Mouse (Mus musculus) kidney, embryonic 15.5 days (tissue): Measurements from ENCODE around the gene Cd320. TPM values are rescaled to one million over a fixed set of nuclear protein-coding genes. Genes with fewer than 3 reads are reported as not detected.
"Not testable (repeated sequence)": the region's sequence is repeated elsewhere in the genome, so short reads cannot be mapped to it uniquely, and the experiment has no call there.

ENCODE experiments used
- ATAC-seq: fragments of 200-750 bp; cut with Nextera tagmentation; replicated peaks from 2 replicates; pipeline ENCODE4 v1.8.0; 2017; ENCODE audit warnings: moderate TSS enrichment; ENCODE audit not compliant: low FRiP score
- H3K27ac ChIP-seq: fragments of 300-500 bp; sonication (generic); 2 replicates; pipeline ENCODE4 v1.5.1; 2015; ENCODE audit warnings: mild to moderate bottlenecking, inconsistent platforms
- H3K27me3 ChIP-seq: fragments of 300-500 bp; sonication (generic); 2 replicates; pipeline ENCODE4 v1.6.1; 2015; ENCODE audit warnings: inconsistent platforms
- H3K36me3 ChIP-seq: fragments of 300-500 bp; sonication (generic); 2 replicates; pipeline ENCODE4 v1.6.1; 2015; ENCODE audit warnings: inconsistent platforms
- H3K4me1 ChIP-seq: fragments of 300-500 bp; sonication (generic); 2 replicates; pipeline ENCODE4 v1.6.1; 2015; ENCODE audit warnings: inconsistent platforms
- H3K4me2 ChIP-seq: fragments of 300-500 bp; sonication (generic); 2 replicates; pipeline ENCODE4 v1.6.1; 2015; ENCODE audit warnings: moderate library complexity, mild to moderate bottlenecking, inconsistent platforms
- H3K4me3 ChIP-seq: fragments of 300-500 bp; sonication (generic); replicated peaks from 2 replicates; pipeline ENCODE4 v1.5.1; 2015; ENCODE audit warnings: mild to moderate bottlenecking, inconsistent platforms
- H3K9ac ChIP-seq: fragments of 300-500 bp; sonication (generic); 2 replicates; pipeline ENCODE4 v1.6.1; 2015; ENCODE audit warnings: mild to moderate bottlenecking, inconsistent platforms
- H3K9me3 ChIP-seq: fragments of 300-500 bp; sonication (generic); replicated peaks from 2 replicates; pipeline ENCODE4 v1.6.1; 2016; ENCODE audit warnings: inconsistent platforms
- WGBS: fragments of 180-500 bp; shearing (Covaris S2); methylation state at CpG from one replicate; pipeline ENCODE4 v1.1.7; 2015; ENCODE audit warnings: mixed read lengths; 5-methylcytosine and 5-hydroxymethylcytosine counted together
- microRNA-seq: library from miRNA; unstranded; fragments of <30 nt; microRNA quantifications from one replicate; pipeline ENCODE4, GENCODE M21; 2016
- polyA plus RNA-seq: library from polyadenylated mRNA; unstranded; fragments of >200 nt; fragmentation: Nextera tagmentation; extraction: Ambion mirVana; gene quantifications from 2 replicates; pipeline ENCODE4 v1.2.1, GENCODE M21; 2015

The Cd320 gene
- polyA plus RNA-seq, 1 experiment from 2014 or later = 102 TPM

DNA sequence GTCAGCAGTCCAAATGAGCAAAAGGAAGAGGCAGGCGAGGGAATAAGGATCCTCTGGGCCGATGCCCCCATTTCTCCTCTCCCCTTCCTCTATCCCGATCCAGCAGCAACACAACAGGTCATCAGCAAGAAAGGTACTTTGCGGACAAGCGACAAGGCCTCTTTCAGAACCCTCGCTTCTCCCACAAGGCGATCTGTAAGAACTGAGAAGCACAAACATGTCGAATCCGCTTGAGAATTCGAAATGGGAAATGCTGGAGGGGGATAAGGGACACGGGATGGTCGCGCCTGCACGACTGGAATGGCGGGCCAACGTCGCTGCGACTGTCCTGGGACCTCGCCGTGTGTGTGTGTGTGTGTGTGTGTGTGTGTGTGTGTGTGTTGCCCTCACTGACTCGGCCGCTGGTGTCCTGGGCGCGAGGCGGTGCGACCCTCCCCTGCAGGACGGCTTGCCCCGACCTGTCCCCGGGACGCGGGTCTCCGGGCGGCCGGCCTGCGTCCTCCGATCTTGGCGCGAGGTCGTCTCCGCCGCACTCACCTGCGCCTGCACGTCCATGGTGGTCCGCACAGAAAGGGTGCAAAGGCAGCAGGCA lies 47.1 kb downstream of the Cd320 start:
- Histone ChIP-seq H3K4me3 (peak overlapping the region; percentile 71), H3K36me3 (peaks cover 16% of the 10 kb centered on the region), H3K4me1 (peaks cover 18% of the 10 kb centered on the region), H3K9ac (peak overlapping the region; percentile 68), H3K4me2 (peak overlapping the region; percentile 63), H3K27ac (peak overlapping the region; percentile 78)
- under 1% methylated on average over 36 of the region's 44 CpGs for WGBS
- not testable (repeated sequence) for H3K27me3 ChIP-seq, ATAC-seq, H3K9me3 ChIP-seq

DNA sequence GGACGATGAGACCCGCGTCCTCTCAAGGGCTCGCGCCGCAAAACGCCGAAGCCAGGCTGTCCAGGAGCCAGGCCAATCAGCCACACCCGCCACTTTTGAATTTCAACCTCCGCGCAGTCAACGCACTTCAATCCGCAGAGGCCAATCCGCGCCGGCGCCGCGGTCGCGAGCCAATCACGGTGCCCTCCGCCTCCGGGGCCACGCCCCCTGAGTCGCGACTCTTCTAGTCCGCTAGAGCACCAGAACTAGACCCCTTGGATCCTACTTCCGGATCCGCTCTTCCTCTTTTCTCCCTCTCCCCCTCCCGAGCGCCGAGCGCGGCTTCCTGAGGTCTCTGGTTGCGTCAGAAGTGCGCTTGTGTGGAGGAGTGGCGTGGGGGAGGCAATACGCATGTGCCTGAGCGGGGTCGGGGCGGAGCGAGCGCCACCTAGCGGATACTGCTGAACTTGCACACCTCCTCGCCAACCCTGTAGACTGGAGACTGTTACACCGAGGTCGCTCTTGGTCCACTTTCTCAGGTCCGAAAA lies 47.7 kb downstream of the Cd320 start, which contains the start of gene Kifc1:
Gene Kifc1, minus strand, starts transcription at position 129 of the 527 bp plus-strand sequence.
- Histone ChIP-seq H3K36me3 (peaks cover 11% of the 10 kb centered on the region), H3K9me3 (no peaks in the 10 kb centered on the region), H3K27ac (peak within 1 kb of the TSS; percentile 78), H3K4me1 (peaks cover 18% of the 10 kb centered on the region), H3K9ac (peak within 1 kb of the TSS; percentile 68), H3K4me2 (peak within 1 kb of the TSS; percentile 63), H3K4me3 (peak within 1 kb of the TSS; percentile 71), H3K27me3 (no peaks in the 10 kb centered on the region)
- WGBS = under 1% methylated on average over 49 of the region's 49 CpGs
- peak; percentile 99 for ATAC-seq

DNA sequence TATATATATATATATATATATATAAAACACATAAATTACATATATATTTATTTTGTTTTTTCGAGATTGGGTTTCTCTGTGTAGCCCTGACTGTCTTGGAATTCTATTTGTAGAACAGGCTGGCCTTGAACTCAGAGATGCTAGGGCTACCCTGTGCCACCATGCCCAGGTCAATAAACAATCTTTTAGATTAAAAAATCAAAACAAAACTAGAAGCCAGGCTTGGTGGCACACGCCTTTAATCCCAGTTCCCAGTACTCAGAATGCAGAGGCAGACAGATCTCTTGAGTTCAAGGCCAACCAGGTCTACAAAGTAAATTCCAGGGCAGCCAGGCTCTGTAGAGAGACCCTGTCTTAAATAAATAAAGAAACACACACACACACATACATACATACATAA lies 48.5 kb downstream of the Cd320 start:
- peaks cover 3% of the 10 kb centered on the region for H3K36me3 ChIP-seq
- ATAC-seq = no peak
- H3K9ac ChIP-seq = no peak overlapping the region
- H3K9me3 ChIP-seq = no peaks in the 10 kb centered on the region
- no peaks in the 10 kb centered on the region for H3K27me3 ChIP-seq
- H3K27ac ChIP-seq = no peak overlapping the region
- no peak overlapping the region for H3K4me3 ChIP-seq
- 68% methylated on average over 2 of the region's 2 CpGs for WGBS
- no peak overlapping the region for H3K4me2 ChIP-seq
- peaks cover 18% of the 10 kb centered on the region for H3K4me1 ChIP-seq

DNA sequence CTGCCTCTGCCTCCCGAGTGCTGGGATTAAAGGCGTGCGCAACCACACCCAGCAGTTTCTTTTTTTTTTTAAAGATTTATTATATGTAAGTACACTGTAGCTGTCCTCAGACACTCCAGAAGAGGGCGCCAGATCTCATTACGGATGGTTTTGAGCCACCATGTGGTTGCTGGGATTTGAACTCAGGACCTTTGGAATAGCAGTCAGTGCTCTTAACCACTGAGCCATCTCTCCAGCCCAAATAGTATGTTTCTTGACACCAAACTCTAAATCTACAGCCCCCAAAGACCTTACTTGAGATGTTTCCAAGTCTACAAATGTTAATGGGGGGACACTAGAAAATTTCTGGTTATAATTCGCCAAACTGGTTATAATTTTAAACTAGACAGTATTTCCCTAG lies 49.0 kb downstream of the Cd320 start:
- not testable (repeated sequence) for H3K4me3 ChIP-seq, H3K9me3 ChIP-seq, H3K4me2 ChIP-seq, H3K9ac ChIP-seq, H3K27me3 ChIP-seq, H3K27ac ChIP-seq, ATAC-seq, H3K36me3 ChIP-seq
- WGBS = 75% methylated on average over 6 of the region's 6 CpGs
- peaks cover 18% of the 10 kb centered on the region for H3K4me1 ChIP-seq

DNA sequence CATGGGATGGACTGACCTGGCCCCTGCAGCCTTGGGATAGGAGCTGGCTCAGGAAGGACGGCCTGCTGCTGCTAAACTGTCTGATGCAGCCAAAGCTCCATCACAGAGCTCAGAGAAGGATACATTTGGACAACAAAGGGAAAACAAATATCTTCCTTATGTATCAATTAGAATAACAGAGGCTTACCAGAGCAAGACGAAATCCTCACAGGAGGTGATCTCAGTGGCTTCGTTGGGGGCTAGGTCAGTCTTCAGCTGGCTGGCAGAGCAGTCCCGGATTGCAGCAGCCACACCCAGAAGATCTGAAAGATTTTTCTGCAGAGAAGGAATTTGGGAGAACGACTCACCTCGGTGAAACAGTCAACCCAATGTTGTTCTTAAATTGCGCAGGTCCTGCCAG lies 49.5 kb downstream of the Cd320 start:
- Histone ChIP-seq H3K27me3 (no peaks in the 10 kb centered on the region), H3K4me2 (no peak overlapping the region), H3K4me1 (peaks cover 18% of the 10 kb centered on the region), H3K4me3 (no peak overlapping the region), H3K9ac (no peak overlapping the region), H3K9me3 (no peaks in the 10 kb centered on the region), H3K27ac (no peak overlapping the region), H3K36me3 (no peaks in the 10 kb centered on the region)
- WGBS = 33% methylated on average over 7 of the region's 7 CpGs
- ATAC-seq = no peak

DNA sequence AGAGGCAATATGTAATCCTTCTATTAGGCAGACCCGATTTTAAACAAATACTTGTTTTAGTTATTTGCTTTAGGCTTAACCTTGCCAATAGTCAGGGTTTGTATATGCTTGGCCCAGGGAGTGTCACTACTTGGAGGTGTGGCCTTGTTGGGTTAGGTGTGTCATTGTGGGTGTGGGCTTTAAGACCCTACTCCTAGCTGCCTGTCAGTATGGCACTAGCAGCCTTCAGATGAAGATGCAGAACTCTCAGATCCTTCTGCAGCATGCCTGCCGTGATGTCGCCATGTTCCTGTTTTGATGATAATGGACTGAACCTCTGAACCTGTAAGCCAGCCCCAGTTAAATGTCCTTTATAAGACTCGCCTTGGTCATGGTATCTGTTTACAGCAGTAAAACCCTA lies 50.1 kb downstream of the Cd320 start:
- not testable (repeated sequence) for H3K9me3 ChIP-seq, H3K27me3 ChIP-seq, H3K9ac ChIP-seq, ATAC-seq, H3K4me2 ChIP-seq, H3K27ac ChIP-seq, H3K36me3 ChIP-seq, H3K4me3 ChIP-seq
- 80% methylated on average over 4 of the region's 4 CpGs for WGBS
- H3K4me1 ChIP-seq = peaks cover 15% of the 10 kb centered on the region

DNA sequence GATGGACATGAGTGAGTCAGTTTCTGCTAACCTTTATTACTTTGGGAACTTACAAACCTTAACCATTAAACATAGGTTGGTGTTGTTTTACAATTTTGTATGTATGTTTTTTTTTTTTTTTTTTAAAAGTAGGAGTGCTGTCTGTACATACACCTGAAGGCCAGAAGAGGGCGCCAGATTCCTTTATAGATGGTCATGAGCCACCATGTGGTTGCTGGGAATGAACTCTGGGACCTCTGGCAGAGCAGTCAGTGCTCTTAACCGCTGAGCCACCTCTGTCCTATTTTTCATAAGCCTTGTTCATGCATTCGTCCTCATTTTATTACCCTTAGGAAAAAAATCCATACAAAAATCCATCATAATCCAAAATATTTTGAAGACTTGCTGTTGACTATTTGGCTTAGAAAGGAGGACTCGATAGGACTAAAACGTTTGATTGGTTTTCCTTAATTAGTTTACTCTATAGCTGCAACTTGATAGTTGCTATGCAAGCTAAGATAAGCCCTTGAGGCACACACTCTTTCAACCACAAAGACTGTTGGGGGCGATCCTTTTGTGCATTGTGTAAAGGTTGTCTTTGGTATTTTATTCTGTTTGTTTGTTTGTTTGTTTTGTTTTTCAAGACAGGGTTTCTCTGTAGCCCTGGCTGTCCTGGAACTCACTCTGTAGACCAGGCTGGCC lies 54.4 kb downstream of the Cd320 start:
- H3K27ac ChIP-seq = no peak overlapping the region
- H3K9ac ChIP-seq = no peak overlapping the region
- H3K4me2 ChIP-seq = no peak overlapping the region
- WGBS = 42% methylated on average over 6 of the region's 6 CpGs
- no peaks in the 10 kb centered on the region for H3K4me1 ChIP-seq
- no peaks in the 10 kb centered on the region for H3K36me3 ChIP-seq
- no peaks in the 10 kb centered on the region for H3K27me3 ChIP-seq
- no peak overlapping the region for H3K4me3 ChIP-seq
- ATAC-seq = no peak
- no peaks in the 10 kb centered on the region for H3K9me3 ChIP-seq

DNA sequence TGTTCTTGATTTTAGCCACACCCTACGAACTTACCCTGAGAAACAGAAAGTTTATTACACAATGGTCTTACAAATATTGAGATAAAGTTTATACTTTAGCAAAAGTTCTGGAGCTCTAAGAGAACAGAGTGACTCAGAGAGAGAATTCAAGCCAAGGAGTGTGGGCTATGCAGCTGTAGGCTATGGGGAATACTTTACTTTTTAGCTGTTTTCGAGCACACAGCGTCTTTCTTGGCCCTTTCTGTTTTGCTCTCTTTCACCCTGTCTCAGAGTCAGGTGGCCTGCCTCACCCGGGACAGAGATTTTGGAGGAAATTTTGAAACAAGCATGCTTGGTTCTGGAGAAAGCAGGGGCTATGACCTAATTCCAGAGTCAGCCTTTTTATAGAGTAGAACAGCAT lies 55.3 kb downstream of the Cd320 start:
- H3K27ac ChIP-seq, H3K4me3 ChIP-seq, H3K4me2 ChIP-seq, H3K27me3 ChIP-seq, H3K9ac ChIP-seq, H3K4me1 ChIP-seq, ATAC-seq, H3K36me3 ChIP-seq, H3K9me3 ChIP-seq: not testable (repeated sequence)
- 81% methylated on average over 4 of the region's 4 CpGs for WGBS

Small RNA genes lying within 50 kb of the gene (microRNA-seq; reads per million reads assigned to microRNA genes)
- gene Gm27740 = not detected

Other genes with a start within 250 kb of the Cd320 start
- gene Zfp414, start 214.0 kb upstream of the Cd320 start, polyA plus RNA-seq = 43.4 and 56.6 TPM in 2 replicates
- gene Pram1, start 205.0 kb upstream of the Cd320 start, polyA plus RNA-seq = 0.80 TPM in 1 of 2 replicates, not detected in the other
- gene Hnrnpm, start 156.2 kb upstream of the Cd320 start, polyA plus RNA-seq = 369 and 383 TPM in 2 replicates
- 50.9 and 57.5 TPM in 2 replicates for gene March2, start 124.4 kb upstream of the Cd320 start, polyA plus RNA-seq
- 275 and 342 TPM in 2 replicates for gene Rab11b, start 82.6 kb upstream of the Cd320 start, polyA plus RNA-seq
- 21.5 and 27.9 TPM in 2 replicates for gene Angptl4, start 61.3 kb upstream of the Cd320 start, polyA plus RNA-seq
- 46.5 and 53.4 TPM in 2 replicates for gene Kank3, start 32.6 kb upstream of the Cd320 start, polyA plus RNA-seq
- gene Rps28, start 18.5 kb upstream of the Cd320 start, polyA plus RNA-seq = 1,038 and 1,163 TPM in 2 replicates
- gene Ndufa7, start 18.5 kb upstream of the Cd320 start, polyA plus RNA-seq = 490 and 495 TPM in 2 replicates
- not detected in 2 replicates for gene Gm7029, start 30.7 kb downstream of the Cd320 start, polyA plus RNA-seq
- gene Kifc1, start 47.6 kb downstream of the Cd320 start, polyA plus RNA-seq = 8.2 and 9.1 TPM in 2 replicates
- gene Platr17, start 62.0 kb downstream of the Cd320 start, polyA plus RNA-seq = 0.19 TPM in 1 of 2 replicates, not detected in the other
- gene Daxx, start 66.3 kb downstream of the Cd320 start, polyA plus RNA-seq = 47.6 and 60.0 TPM in 2 replicates
- 28.3 and 35.9 TPM in 2 replicates for gene Tapbp, start 72.8 kb downstream of the Cd320 start, polyA plus RNA-seq
- gene Zbtb22, start 72.8 kb downstream of the Cd320 start, polyA plus RNA-seq = 17.5 and 19.3 TPM in 2 replicates
- 30.7 and 34.5 TPM in 2 replicates for gene Rgl2, start 86.5 kb downstream of the Cd320 start, polyA plus RNA-seq
- 171 and 183 TPM in 2 replicates for gene Pfdn6, start 97.3 kb downstream of the Cd320 start, polyA plus RNA-seq
- gene Wdr46, start 97.6 kb downstream of the Cd320 start, polyA plus RNA-seq = 41.8 and 44.0 TPM in 2 replicates
- 5.1 and 5.6 TPM in 2 replicates for gene B3galt4, start 108.4 kb downstream of the Cd320 start, polyA plus RNA-seq
- gene Vps52, start 112.7 kb downstream of the Cd320 start, polyA plus RNA-seq = 48.0 and 53.5 TPM in 2 replicates
- gene Rps18, start 112.9 kb downstream of the Cd320 start, polyA plus RNA-seq = 1,731 and 1,904 TPM in 2 replicates
- 24.6 and 27.2 TPM in 2 replicates for gene H2-K1, start 157.3 kb downstream of the Cd320 start, polyA plus RNA-seq
- 20.3 and 21.7 TPM in 2 replicates for gene Ring1, start 181.6 kb downstream of the Cd320 start, polyA plus RNA-seq
- gene H2-Ke6, start 185.0 kb downstream of the Cd320 start, polyA plus RNA-seq = 51.7 and 52.5 TPM in 2 replicates
- gene Slc39a7, start 188.6 kb downstream of the Cd320 start, polyA plus RNA-seq = 197 and 211 TPM in 2 replicates
- 50.5 and 53.0 TPM in 2 replicates for gene Rxrb, start 188.7 kb downstream of the Cd320 start, polyA plus RNA-seq
- gene Col11a2, start 196.3 kb downstream of the Cd320 start, polyA plus RNA-seq = 2.2 and 6.6 TPM in 2 replicates
- 0.39 and 0.64 TPM in 2 replicates for gene H2-Oa, start 249.2 kb downstream of the Cd320 start, polyA plus RNA-seq